Mouse (Mus musculus) liver, embryonic 12.5 days (tissue): Measurements from ENCODE around the gene BC037034. TPM values are rescaled to one million over a fixed set of nuclear protein-coding genes. Genes with fewer than 3 reads are reported as not detected.

ENCODE experiments used
- ATAC-seq: fragments of 200-750 bp; cut with Nextera tagmentation; 2 replicates; pipeline ENCODE4 v1.8.0; 2017; ENCODE audit warnings: moderate number of reproducible peaks, mild to moderate bottlenecking, moderate library complexity
- H3K27ac ChIP-seq: fragments of 300-500 bp; sonication (generic); 2 replicates; pipeline ENCODE4 v1.5.1; 2016; ENCODE audit warnings: mild to moderate bottlenecking
- H3K27me3 ChIP-seq: fragments of 300-500 bp; sonication (generic); replicated peaks from 2 replicates; pipeline ENCODE4 v1.6.1; 2016; ENCODE audit warnings: mild to moderate bottlenecking, moderate library complexity
- H3K36me3 ChIP-seq: fragments of 300-500 bp; sonication (generic); 2 replicates; pipeline ENCODE4 v1.6.1; 2016; ENCODE audit warnings: mild to moderate bottlenecking, moderate library complexity
- H3K4me1 ChIP-seq: fragments of 300-500 bp; sonication (generic); 2 replicates; pipeline ENCODE4 v1.6.1; 2016
- H3K4me2 ChIP-seq: fragments of 300-500 bp; sonication (generic); 2 replicates; pipeline ENCODE4 v1.6.1; 2016; ENCODE audit warnings: mild to moderate bottlenecking, moderate library complexity
- H3K4me3 ChIP-seq: fragments of 300-500 bp; sonication (generic); 2 replicates; pipeline ENCODE4 v1.5.1; 2016; ENCODE audit warnings: mild to moderate bottlenecking, moderate library complexity
- H3K9ac ChIP-seq: fragments of 300-500 bp; sonication (generic); 2 replicates; pipeline ENCODE4 v1.6.1; 2016; ENCODE audit warnings: mild to moderate bottlenecking, moderate library complexity
- H3K9me3 ChIP-seq: fragments of 300-500 bp; sonication (generic); replicated peaks from 2 replicates; pipeline ENCODE4 v1.6.1; 2016; ENCODE audit warnings: mild to moderate bottlenecking, moderate library complexity
- WGBS: fragments of 180-500 bp; shearing (Covaris S2); methylation state at CpG from one replicate; pipeline ENCODE4 v1.1.7; 2016; ENCODE audit not compliant: insufficient replicate concordance; 5-methylcytosine and 5-hydroxymethylcytosine counted together
- polyA plus RNA-seq: library from polyadenylated mRNA; unstranded; fragments of >200 nt; fragmentation: Nextera tagmentation; extraction: Ambion mirVana; gene quantifications from 2 replicates; pipeline ENCODE4 v1.2.1, GENCODE M21; 2016

The BC037034 gene
- polyA plus RNA-seq, 1 experiment from 2014 or later, result 8.9 TPM

- H3K4me2 ChIP-seq, result peak overlapping the region; percentile 41
- H3K9ac ChIP-seq, result no peak overlapping the region
- H3K4me1 ChIP-seq, result peaks cover 31% of the 10 kb centered on the region
- H3K36me3 ChIP-seq, result no peaks in the 10 kb centered on the region
- H3K4me3 ChIP-seq, result no peak overlapping the region
- no peak overlapping the region for H3K27ac ChIP-seq
- WGBS, result 39% methylated on average over 41 of the region's 41 CpGs
- no peaks in the 10 kb centered on the region for H3K9me3 ChIP-seq
- ATAC-seq, result no peak
- peaks cover 93% of the 10 kb centered on the region for H3K27me3 ChIP-seq
These were observed 11.6 kb upstream of the BC037034 start for GRCm38 (mm10) chr5:138275216-138276050.

GRCm38 (mm10) chr5:138274186-138274585, 10.4 kb upstream of the BC037034 start:
- no peaks in the 10 kb centered on the region for H3K9me3 ChIP-seq
- H3K27me3 ChIP-seq, result peaks cover 92% of the 10 kb centered on the region
- no peak overlapping the region for H3K4me2 ChIP-seq
- 50% methylated on average over 8 of the region's 8 CpGs for WGBS
- no peak for ATAC-seq
- no peak overlapping the region for H3K4me3 ChIP-seq
- H3K9ac ChIP-seq, result no peak overlapping the region
- H3K4me1 ChIP-seq, result peaks cover 19% of the 10 kb centered on the region
- no peaks in the 10 kb centered on the region for H3K36me3 ChIP-seq
- no peak overlapping the region for H3K27ac ChIP-seq

- H3K4me3 ChIP-seq, result no peak within 1 kb of the TSS
- no peaks in the 10 kb centered on the region for H3K36me3 ChIP-seq
- peaks cover 11% of the 10 kb centered on the region; the same call in 1 of the 2 replicates for H3K4me1 ChIP-seq
- H3K9ac ChIP-seq, result no peak within 1 kb of the TSS
- no peak for ATAC-seq
- H3K9me3 ChIP-seq, result no peaks in the 10 kb centered on the region
- H3K27me3 ChIP-seq, result peaks cover 75% of the 10 kb centered on the region
- 17% methylated on average over 12 of the region's 12 CpGs for WGBS
- no peak within 1 kb of the TSS for H3K4me2 ChIP-seq
- no peak within 1 kb of the TSS for H3K27ac ChIP-seq
These were observed 8.6 kb upstream of the BC037034 start, which contains the start of gene Gal3st4 for GRCm38 (mm10) chr5:138272409-138272923. Gene Gal3st4 (minus strand): TSS chr5:138272840.

GRCm38 (mm10) chr5:138271232-138271631, 7.4 kb upstream of the BC037034 start:
- Histone ChIP-seq H3K36me3 (peaks cover 3% of the 10 kb centered on the region; the same call in 1 of the 2 replicates), H3K9ac (no peak overlapping the region), H3K4me2 (no peak overlapping the region), H3K27ac (no peak overlapping the region), H3K4me1 (peaks cover 11% of the 10 kb centered on the region; the same call in 1 of the 2 replicates), H3K9me3 (no peaks in the 10 kb centered on the region), H3K27me3 (peaks cover 63% of the 10 kb centered on the region), H3K4me3 (no peak overlapping the region)
- 45% methylated on average over 3 of the region's 3 CpGs for WGBS
- no peak for ATAC-seq

GRCm38 (mm10) chr5:138268980-138269379, 5.1 kb upstream of the BC037034 start:
- H3K9ac ChIP-seq, result no peak overlapping the region
- H3K4me1 ChIP-seq, result peaks cover 11% of the 10 kb centered on the region
- no peak overlapping the region for H3K4me3 ChIP-seq
- WGBS, result 65% methylated on average over 4 of the region's 4 CpGs
- no peak for ATAC-seq
- H3K9me3 ChIP-seq, result no peaks in the 10 kb centered on the region
- peaks cover 41% of the 10 kb centered on the region for H3K27me3 ChIP-seq
- no peak overlapping the region for H3K4me2 ChIP-seq
- H3K27ac ChIP-seq, result no peak overlapping the region
- H3K36me3 ChIP-seq, result peaks cover 7% of the 10 kb centered on the region; the same call in 1 of the 2 replicates

- Histone ChIP-seq H3K4me1 (peaks cover 24% of the 10 kb centered on the region), H3K36me3 (peaks cover 9% of the 10 kb centered on the region), H3K4me2 (no peak overlapping the region), H3K9me3 (no peaks in the 10 kb centered on the region), H3K4me3 (no peak overlapping the region), H3K27ac (no peak overlapping the region), H3K27me3 (peaks cover 22% of the 10 kb centered on the region), H3K9ac (no peak overlapping the region)
- ATAC-seq, result no peak
- 75% methylated on average over 3 of the region's 3 CpGs for WGBS
These were observed 3.3 kb upstream of the BC037034 start for GRCm38 (mm10) chr5:138267114-138267513.

GRCm38 (mm10) chr5:138265712-138266111, 1.9 kb upstream of the BC037034 start:
- 83% methylated on average over 4 of the region's 4 CpGs for WGBS
- Histone ChIP-seq H3K9me3 (no peaks in the 10 kb centered on the region), H3K4me2 (no peak overlapping the region), H3K27me3 (peaks cover 8% of the 10 kb centered on the region), H3K9ac (no peak overlapping the region), H3K36me3 (peaks cover 23% of the 10 kb centered on the region), H3K4me3 (no peak overlapping the region), H3K27ac (no peak overlapping the region), H3K4me1 (peaks cover 38% of the 10 kb centered on the region)
- no peak for ATAC-seq

GRCm38 (mm10) chr5:138264207-138264578, 360 bp upstream of the BC037034 start:
- Histone ChIP-seq H3K27ac (peak overlapping the region; percentile 85; the same call in 1 of the 2 replicates), H3K4me2 (peak overlapping the region; percentile 95), H3K4me3 (peak overlapping the region; percentile 89), H3K4me1 (peaks cover 53% of the 10 kb centered on the region), H3K36me3 (peaks cover 38% of the 10 kb centered on the region), H3K9ac (peak overlapping the region; percentile 96), H3K27me3 (no peaks in the 10 kb centered on the region), H3K9me3 (no peaks in the 10 kb centered on the region)
- no peak for ATAC-seq
- 10% methylated on average over 6 of the region's 6 CpGs for WGBS

- H3K4me3 ChIP-seq, result peak overlapping the region; percentile 89
- peak overlapping the region; percentile 95 for H3K4me2 ChIP-seq
- no peaks in the 10 kb centered on the region for H3K27me3 ChIP-seq
- H3K4me1 ChIP-seq, result peaks cover 68% of the 10 kb centered on the region
- 31% methylated on average over 18 of the region's 18 CpGs for WGBS
- H3K36me3 ChIP-seq, result peaks cover 51% of the 10 kb centered on the region
- no peak for ATAC-seq
- H3K9ac ChIP-seq, result peak overlapping the region; percentile 96
- H3K27ac ChIP-seq, result peak overlapping the region; percentile 85
- no peaks in the 10 kb centered on the region for H3K9me3 ChIP-seq
These were observed 1.1 kb downstream of the BC037034 start for GRCm38 (mm10) chr5:138262582-138263240.

GRCm38 (mm10) chr5:138262001-138262400, 1.8 kb downstream of the BC037034 start:
- Histone ChIP-seq H3K9me3 (no peaks in the 10 kb centered on the region), H3K4me3 (peak overlapping the region; percentile 89), H3K4me1 (peaks cover 75% of the 10 kb centered on the region), H3K9ac (peak overlapping the region; percentile 96), H3K36me3 (peaks cover 56% of the 10 kb centered on the region), H3K27ac (peak overlapping the region; percentile 85), H3K27me3 (no peaks in the 10 kb centered on the region), H3K4me2 (peak overlapping the region; percentile 95)
- ATAC-seq, result no peak
- WGBS, result 47% methylated on average over 4 of the region's 4 CpGs

GRCm38 (mm10) chr5:138260834-138261233, 3.0 kb downstream of the BC037034 start:
- Histone ChIP-seq H3K4me2 (peak overlapping the region; percentile 95), H3K36me3 (peaks cover 53% of the 10 kb centered on the region), H3K4me1 (peaks cover 87% of the 10 kb centered on the region), H3K9ac (peak overlapping the region; percentile 45), H3K27me3 (no peaks in the 10 kb centered on the region), H3K9me3 (no peaks in the 10 kb centered on the region), H3K27ac (peak overlapping the region; percentile 85), H3K4me3 (peak overlapping the region; percentile 89)
- peak; percentile 55 for ATAC-seq
- WGBS, result 38% methylated on average over 11 of the region's 11 CpGs

- Histone ChIP-seq H3K4me2 (peak overlapping the region; percentile 95), H3K4me1 (peaks cover 88% of the 10 kb centered on the region), H3K9me3 (no peaks in the 10 kb centered on the region), H3K27ac (peak overlapping the region; percentile 85; the same call in 1 of the 2 replicates), H3K36me3 (peaks cover 50% of the 10 kb centered on the region), H3K27me3 (no peaks in the 10 kb centered on the region), H3K9ac (peak overlapping the region; percentile 45), H3K4me3 (peak overlapping the region; percentile 89)
- 19% methylated on average over 10 of the region's 10 CpGs for WGBS
- no peak for ATAC-seq
These were observed 3.8 kb downstream of the BC037034 start for GRCm38 (mm10) chr5:138260051-138260450.
